Mouse (Mus musculus): ENCODE data around the gene Dstn. TPM values are rescaled to one million over a fixed set of nuclear protein-coding genes. Genes with fewer than 3 reads are reported as not detected.

The Dstn gene
- polyA plus RNA-seq, 1 experiment from 2014 or later, result 373 TPM

DNA sequence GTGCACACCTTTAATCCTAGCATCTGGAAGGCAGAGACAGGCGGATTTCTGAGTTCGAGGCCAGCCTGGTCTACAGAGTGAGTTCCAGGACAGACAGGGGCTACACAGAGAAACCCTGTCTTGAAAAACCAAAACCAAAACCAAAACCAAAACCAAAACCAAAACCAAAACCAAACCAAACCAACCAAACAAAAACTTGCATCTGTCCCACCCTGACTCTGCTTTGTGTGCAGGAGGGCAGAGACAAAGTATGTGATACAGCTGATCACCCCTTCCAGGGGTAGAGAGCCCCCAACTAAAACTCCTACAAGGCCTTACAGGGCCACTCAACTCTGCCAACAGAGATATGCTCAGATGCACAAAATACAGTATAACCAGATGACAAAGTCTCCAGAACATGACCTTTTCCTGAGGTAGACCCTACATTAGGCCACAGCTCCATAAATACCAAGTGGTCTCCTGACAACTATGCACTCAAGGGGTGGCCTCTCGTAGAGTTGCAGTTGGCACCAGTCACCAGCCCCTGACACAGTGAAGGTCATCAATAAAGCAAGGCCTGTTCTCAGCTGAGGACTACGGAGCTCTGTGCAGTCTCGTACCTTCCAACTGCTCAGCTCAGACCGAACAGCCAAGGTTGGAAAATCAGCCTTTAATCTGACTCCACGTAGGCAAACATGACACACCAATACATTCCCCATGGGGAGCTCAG is 77.0 kb downstream of the Dstn start:
- Histone ChIP-seq H3K4me3 (no peak overlapping the region), H3K27ac (replicated peaks) (no peak overlapping the region), H3K9me3 (no peaks in the 10 kb centered on the region), H3K4me2 (replicated peaks) (no peak overlapping the region), H3K36me3 (no peaks in the 10 kb centered on the region), H3K4me1 (peaks cover 7% of the 10 kb centered on the region), H3K27me3 (no peaks in the 10 kb centered on the region), H3K9ac (replicated peaks) (no peak overlapping the region)
- 92% methylated on average over 7 of the region's 7 CpGs for WGBS
- no peak for ATAC-seq (ENCODE audit: low FRiP score, low read depth)

Other genes with a start within 250 kb of the Dstn start
- gene Bfsp1, start 52.1 kb upstream of the Dstn start, polyA plus RNA-seq (2016; fragmentation: Nextera tagmentation; extraction: Ambion mirVana), result 1.8 and 2.3 TPM in 2 replicates
- 41.0 and 48.7 TPM in 2 replicates for gene Rrbp1, start 95.9 kb downstream of the Dstn start, polyA plus RNA-seq (2016; fragmentation: Nextera tagmentation; extraction: Ambion mirVana)
- not detected in 2 replicates for gene Banf2, start 117.7 kb downstream of the Dstn start, polyA plus RNA-seq (2016; fragmentation: Nextera tagmentation; extraction: Ambion mirVana)